Mouse (Mus musculus) intestine, embryonic 16.5 days (tissue): ENCODE results near the gene Cphx1. TPM values are rescaled to one million over a fixed set of nuclear protein-coding genes. Genes with fewer than 3 reads are reported as not detected.
"Not testable (repeated sequence)": the region's sequence is repeated elsewhere in the genome, so short reads cannot be mapped to it uniquely, and the experiment has no call there.

Experiments used
- ATAC-seq: fragments of 200-750 bp; cut with Nextera tagmentation; 2 replicates; pipeline ENCODE4 v1.8.0; 2017; ENCODE audit warnings: moderate TSS enrichment, moderate library complexity
- H3K27ac ChIP-seq: fragments of 300-500 bp; sonication (generic); 2 replicates; pipeline ENCODE4 v1.5.1; 2014; ENCODE audit warnings: mild to moderate bottlenecking, low read length
- H3K27me3 ChIP-seq: fragments of 300-500 bp; sonication (generic); replicated peaks from 2 replicates; pipeline ENCODE4 v1.6.1; 2014; ENCODE audit warnings: low read length, control low read depth, mixed read lengths; ENCODE audit not compliant: control insufficient read depth, insufficient read depth
- H3K36me3 ChIP-seq: fragments of 300-500 bp; sonication (generic); 2 replicates; pipeline ENCODE4 v1.6.1; 2014; ENCODE audit warnings: low read length, control low read depth; ENCODE audit not compliant: control insufficient read depth, insufficient read depth
- H3K4me1 ChIP-seq: fragments of 300-500 bp; sonication (generic); 2 replicates; pipeline ENCODE4 v1.6.1; 2014; ENCODE audit warnings: low read length, control low read depth, mixed read lengths; ENCODE audit not compliant: control insufficient read depth, insufficient read depth
- H3K4me2 ChIP-seq: fragments of 300-500 bp; sonication (generic); 2 replicates; pipeline ENCODE4 v1.6.1; 2014; ENCODE audit warnings: low read depth, low read length, control low read depth
- H3K4me3 ChIP-seq: fragments of 300-500 bp; sonication (generic); 2 replicates; pipeline ENCODE4 v1.5.1; 2014; ENCODE audit warnings: mild to moderate bottlenecking, low read length
- H3K9ac ChIP-seq: fragments of 300-500 bp; sonication (generic); 2 replicates; pipeline ENCODE4 v1.6.1; 2014; ENCODE audit warnings: low read depth, low read length
- H3K9me3 ChIP-seq: fragments of 300-500 bp; sonication (generic); 2 replicates; pipeline ENCODE4 v1.6.1; 2016; ENCODE audit warnings: low read length, control low read depth; ENCODE audit not compliant: control insufficient read depth
- WGBS: fragments of 180-500 bp; shearing (Covaris S2); extraction: QIAGEN DNeasy Blood & Tissue Kit; methylation state at CpG from one replicate; pipeline ENCODE4 v1.1.7; 2014; 5-methylcytosine and 5-hydroxymethylcytosine counted together
- polyA plus RNA-seq: library from polyadenylated mRNA; unstranded; fragments of >200 nt; fragmentation: Nextera tagmentation; extraction: Ambion mirVana; gene quantifications from 2 replicates; pipeline ENCODE4 v1.2.1, GENCODE M21; 2015

Gene Cphx1
- polyA plus RNA-seq, result 0.33 TPM in 1 of 2 replicates, not detected in the other

DNA sequence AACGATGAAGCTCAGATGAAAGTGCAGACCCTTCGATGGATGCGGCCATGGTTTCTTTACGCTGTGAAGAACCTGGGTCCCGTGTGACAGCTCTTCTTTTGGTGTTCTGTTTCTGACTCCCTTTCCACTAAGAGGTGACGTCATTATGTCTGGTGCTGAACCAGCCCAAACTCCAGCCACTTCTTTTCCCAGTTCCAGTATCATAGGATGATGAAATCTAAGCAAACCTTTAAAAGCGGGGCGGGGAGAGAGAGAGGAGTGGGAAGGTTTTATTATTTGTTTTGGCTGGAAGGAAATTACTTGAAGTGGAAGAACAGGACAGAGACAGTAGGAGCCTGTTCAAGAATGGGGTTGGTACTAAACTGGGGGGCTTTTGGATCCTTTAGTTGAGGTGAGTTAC, at the start of gene Cphx1:
Cphx1 (plus strand) TSS at position 301 of the 400 bp plus-strand sequence.
- not testable (repeated sequence) for H3K4me2 ChIP-seq, H3K9me3 ChIP-seq, H3K4me3 ChIP-seq, ATAC-seq, H3K36me3 ChIP-seq, H3K9ac ChIP-seq, H3K4me1 ChIP-seq, H3K27ac ChIP-seq, H3K27me3 ChIP-seq
- WGBS, result no CpG with 5 or more reads among the region's 8 CpGs

DNA sequence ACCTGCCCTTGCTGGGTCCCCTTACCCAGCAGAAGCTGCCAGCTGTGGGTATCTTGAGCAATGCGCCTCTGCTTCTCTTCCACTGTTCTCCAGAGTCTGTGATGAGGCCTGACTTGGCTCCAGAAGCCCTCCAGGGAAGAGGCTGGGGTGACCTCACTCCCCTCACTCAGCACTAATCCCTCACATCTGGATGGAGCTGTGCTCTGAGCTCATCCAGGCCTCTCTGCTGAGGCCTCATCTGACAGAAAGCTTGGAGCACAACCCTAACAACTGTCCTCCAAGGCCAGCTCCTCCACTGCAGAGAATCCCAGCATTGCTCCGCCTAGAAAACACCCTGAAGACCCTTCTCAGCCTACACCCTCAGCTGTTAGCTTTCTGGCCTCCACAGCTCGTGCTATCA, 43.5 kb upstream of the Cphx1 start:
- H3K27ac ChIP-seq, H3K9ac ChIP-seq, H3K4me3 ChIP-seq, H3K4me1 ChIP-seq, H3K4me2 ChIP-seq, H3K27me3 ChIP-seq, H3K9me3 ChIP-seq, H3K36me3 ChIP-seq: not testable (repeated sequence)
- peak; percentile 38; the same call in 1 of the 2 replicates for ATAC-seq
- WGBS, result no CpG with 5 or more reads among the region's 3 CpGs

DNA sequence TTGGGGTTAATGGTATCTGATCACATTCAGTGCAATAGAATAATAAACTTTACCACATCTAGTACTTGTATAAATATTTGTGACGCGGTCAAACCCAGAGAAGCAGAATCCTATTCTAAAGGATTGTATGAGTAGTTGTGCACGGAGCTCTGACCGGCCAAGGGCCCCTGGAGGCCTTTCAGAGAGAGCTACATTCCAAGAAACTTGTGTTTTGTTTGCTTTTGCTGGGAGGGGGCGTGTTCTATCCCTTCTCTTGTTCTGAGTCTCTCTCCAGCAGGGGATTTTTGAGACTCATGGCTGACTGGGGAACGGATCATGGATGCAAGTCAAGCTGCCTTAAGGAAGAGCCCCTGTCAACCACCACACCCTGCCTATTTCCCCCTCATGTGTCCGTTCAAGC, 42.4 kb upstream of the Cphx1 start:
- not testable (repeated sequence) for H3K9me3 ChIP-seq, H3K4me2 ChIP-seq, H3K36me3 ChIP-seq, H3K27me3 ChIP-seq, H3K9ac ChIP-seq, H3K27ac ChIP-seq, ATAC-seq, H3K4me3 ChIP-seq, H3K4me1 ChIP-seq
- no CpG with 5 or more reads among the region's 7 CpGs for WGBS

DNA sequence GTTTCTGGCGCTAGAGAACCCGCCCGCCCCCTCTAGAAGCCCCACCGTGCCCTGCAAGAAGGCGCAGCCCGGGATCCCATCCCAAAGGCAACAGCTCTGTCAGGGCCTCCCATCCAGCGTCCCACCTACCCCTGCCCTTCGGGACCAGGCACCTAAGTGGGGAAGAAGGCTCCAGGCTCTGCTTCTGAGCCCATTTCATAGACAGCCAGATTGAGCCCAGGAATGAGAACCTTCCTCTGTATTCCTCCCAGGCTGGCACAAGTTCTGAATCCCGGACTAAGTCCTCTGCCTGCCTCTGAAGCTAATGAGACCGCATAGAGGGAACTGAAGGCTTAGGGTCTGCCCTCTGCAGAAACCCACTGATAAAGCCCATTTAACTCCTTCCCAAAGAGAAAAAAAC, 35.1 kb upstream of the Cphx1 start, which contains the start of gene Plac9a:
Plac9a (minus strand) TSS at position 101 of the 400 bp plus-strand sequence.
- WGBS, result no CpG with 5 or more reads among the region's 10 CpGs

DNA sequence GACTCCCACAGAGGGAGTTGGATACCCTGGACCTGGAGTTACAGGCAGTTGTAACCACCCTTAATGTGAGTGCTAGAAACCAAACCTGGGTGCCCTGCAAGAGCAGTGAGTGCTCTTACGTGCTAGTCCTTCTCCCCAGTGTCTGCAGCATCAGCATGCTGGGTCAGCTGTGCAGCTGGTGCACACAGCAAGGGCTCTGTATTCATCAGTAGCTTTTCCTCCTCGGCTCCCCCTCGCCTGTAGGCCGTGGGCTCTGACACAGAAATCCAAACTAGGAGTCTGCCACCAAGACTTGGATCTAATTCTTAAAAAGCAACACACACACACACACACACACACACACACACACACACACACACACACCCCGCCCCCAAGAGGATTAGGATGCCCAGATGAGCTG, 32.9 kb upstream of the Cphx1 start:
- H3K9ac ChIP-seq, H3K9me3 ChIP-seq, H3K27me3 ChIP-seq, ATAC-seq, H3K27ac ChIP-seq, H3K4me2 ChIP-seq, H3K36me3 ChIP-seq, H3K4me3 ChIP-seq, H3K4me1 ChIP-seq: not testable (repeated sequence)
- WGBS, result no CpG with 5 or more reads among the region's 5 CpGs

More for the DNA sequence above, 35.1 kb upstream of the Cphx1 start, which contains the start of gene Plac9a:
- not testable (repeated sequence) for H3K9me3 ChIP-seq, H3K36me3 ChIP-seq, H3K4me1 ChIP-seq, H3K4me2 ChIP-seq, ATAC-seq, H3K4me3 ChIP-seq, H3K27me3 ChIP-seq, H3K9ac ChIP-seq, H3K27ac ChIP-seq

DNA sequence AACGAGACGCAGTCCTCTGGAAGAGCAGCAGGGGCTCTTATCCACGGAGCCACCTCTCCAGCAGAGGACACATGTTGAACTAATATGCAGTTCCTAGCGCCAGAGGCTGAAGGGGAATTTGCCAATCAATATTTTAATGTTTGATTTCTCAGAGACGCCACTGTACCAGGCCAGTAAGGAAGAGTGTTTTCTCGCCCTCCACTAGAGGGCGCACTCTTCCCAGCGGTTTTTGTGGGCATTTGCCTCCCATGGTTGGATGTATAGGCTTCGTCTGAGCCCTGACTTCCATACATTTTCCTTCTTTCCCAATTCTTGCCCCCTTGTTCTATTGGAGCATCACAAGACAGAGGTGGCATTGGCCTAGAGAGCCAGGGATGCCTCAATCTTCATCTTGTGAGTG, 30.8 kb upstream of the Cphx1 start:
- not testable (repeated sequence) for ATAC-seq, H3K9ac ChIP-seq, H3K9me3 ChIP-seq, H3K4me2 ChIP-seq, H3K27me3 ChIP-seq, H3K4me1 ChIP-seq, H3K4me3 ChIP-seq, H3K36me3 ChIP-seq, H3K27ac ChIP-seq
- no CpG with 5 or more reads among the region's 9 CpGs for WGBS

DNA sequence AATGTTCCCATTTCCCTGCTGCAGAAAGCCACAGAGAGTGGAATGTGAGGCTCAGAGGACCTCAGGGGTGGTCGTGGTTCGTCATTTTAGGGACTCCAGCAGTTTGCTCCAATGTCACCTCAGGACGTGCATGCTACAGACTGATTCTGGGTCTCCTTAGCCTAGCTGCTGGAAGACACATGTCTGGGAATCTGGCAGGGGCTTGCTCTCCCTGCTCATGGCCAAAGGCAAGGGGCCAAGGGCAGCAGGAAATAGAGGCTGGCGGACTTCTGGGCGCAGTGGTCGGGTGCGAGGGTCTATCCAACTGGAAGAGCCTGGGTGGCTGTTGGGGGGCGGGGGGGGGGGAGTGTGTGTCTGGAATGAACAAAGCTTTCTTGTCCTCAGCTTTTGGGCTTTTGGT, 29.1 kb upstream of the Cphx1 start:
- not testable (repeated sequence) for H3K36me3 ChIP-seq, H3K27me3 ChIP-seq, H3K4me3 ChIP-seq, H3K27ac ChIP-seq, H3K4me2 ChIP-seq, ATAC-seq, H3K4me1 ChIP-seq, H3K9ac ChIP-seq, H3K9me3 ChIP-seq
- WGBS, result no CpG with 5 or more reads among the region's 8 CpGs

DNA sequence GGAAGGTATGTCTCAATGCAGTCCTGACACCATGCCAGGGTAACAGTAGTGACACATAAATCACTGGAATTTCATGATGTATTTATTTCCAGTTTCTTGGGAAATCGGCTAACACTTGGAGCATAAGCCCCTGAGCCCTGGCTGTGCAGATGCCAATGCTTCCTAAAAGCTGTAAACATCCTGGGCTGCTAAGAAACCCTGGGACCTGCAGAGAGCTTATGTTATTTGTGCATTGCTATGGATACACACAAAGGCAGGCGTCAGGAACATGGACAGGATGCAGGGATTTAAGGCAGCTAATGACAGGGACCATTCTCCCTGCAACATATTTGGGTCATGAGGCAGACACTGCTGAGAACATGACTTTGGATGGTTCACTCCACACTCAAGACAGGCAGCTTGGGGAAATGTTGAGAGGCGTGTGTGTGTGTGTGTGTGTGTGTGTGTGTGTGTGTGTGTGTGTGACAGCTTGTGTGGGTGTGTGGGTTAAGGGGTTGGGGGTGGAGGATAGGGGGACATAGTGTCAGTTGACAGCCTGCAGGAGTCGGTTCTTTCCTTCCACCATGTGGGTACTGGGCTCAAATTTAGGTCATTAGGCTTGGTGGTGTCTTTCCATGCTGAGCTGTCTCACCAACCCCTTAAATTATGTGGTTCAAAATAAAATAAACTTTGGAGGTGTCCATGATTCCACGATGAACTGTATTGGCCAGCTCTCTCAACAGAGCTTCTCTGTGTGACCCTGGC, 19.5 kb upstream of the Cphx1 start:
- H3K4me3 ChIP-seq, ATAC-seq, H3K27me3 ChIP-seq, H3K27ac ChIP-seq, H3K36me3 ChIP-seq, H3K4me2 ChIP-seq, H3K9me3 ChIP-seq, H3K9ac ChIP-seq, H3K4me1 ChIP-seq: not testable (repeated sequence)
- no CpG with 5 or more reads among the region's 5 CpGs for WGBS

DNA sequence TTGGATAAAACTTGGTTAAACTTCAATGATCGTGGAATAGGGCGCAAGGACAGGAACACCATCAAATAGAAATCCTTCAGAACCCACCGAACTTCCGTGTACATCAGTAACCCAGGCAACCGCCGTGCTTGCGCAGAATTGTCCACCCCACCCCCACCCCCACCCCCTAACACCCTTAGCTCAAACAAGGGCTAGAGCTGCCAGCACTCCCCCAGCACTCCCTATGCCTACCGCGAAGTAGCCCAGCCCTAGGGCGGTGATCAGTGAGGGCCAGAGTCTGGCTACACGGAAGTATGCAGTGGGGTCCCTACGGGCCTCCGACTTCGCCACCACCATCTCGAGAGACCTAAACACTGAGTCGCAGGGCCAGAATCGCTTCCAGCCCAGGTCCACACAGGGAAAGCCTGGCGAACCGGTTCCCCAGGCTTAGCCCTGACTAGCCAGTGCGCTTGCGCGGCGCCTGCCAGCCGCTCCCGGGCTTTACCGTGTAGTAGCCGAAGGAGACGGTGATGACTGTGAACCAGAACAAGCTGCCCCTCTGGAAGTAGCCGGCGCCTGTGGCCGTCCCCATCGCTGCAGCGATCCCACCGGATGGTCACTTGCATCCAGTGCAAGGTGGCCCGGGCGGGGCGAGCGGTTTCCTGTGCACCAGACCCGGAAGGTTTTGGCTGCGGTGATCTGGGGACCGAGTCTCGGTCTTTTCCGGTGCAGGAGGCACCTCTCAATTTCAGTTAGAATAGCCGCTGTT, 11.1 kb upstream of the Cphx1 start:
- not testable (repeated sequence) for H3K4me1 ChIP-seq, H3K36me3 ChIP-seq, H3K4me2 ChIP-seq, H3K9ac ChIP-seq, H3K4me3 ChIP-seq, H3K9me3 ChIP-seq, H3K27ac ChIP-seq, H3K27me3 ChIP-seq
- ATAC-seq, result peak; percentile 97
- no CpG with 5 or more reads among the region's 44 CpGs for WGBS
